Mouse (Mus musculus) midbrain, embryonic 10.5 days (tissue): ENCODE measurements around the gene Plk4. TPM values are rescaled to one million over a fixed set of nuclear protein-coding genes. Genes with fewer than 3 reads are reported as not detected.
"Not testable (repeated sequence)": the region's sequence is repeated elsewhere in the genome, so short reads cannot be mapped to it uniquely, and the experiment has no call there.

ENCODE experiments used
- DNase-seq: peaks from one replicate; pipeline ENCODE4 v3.0.0-alpha.2; 2017; ENCODE audit warnings: low spot score
- H3K27ac ChIP-seq: fragments of 300-500 bp; sonication (generic); replicated peaks from 2 replicates; pipeline ENCODE4 v1.5.1; 2016; ENCODE audit warnings: mild to moderate bottlenecking
- H3K27me3 ChIP-seq: fragments of 300-500 bp; sonication (generic); 2 replicates; pipeline ENCODE4 v1.6.1; 2016; ENCODE audit warnings: low read depth, mild to moderate bottlenecking; ENCODE audit not compliant: poor library complexity, severe bottlenecking
- H3K36me3 ChIP-seq: fragments of 300-500 bp; sonication (generic); 2 replicates; pipeline ENCODE4 v1.6.1; 2016; ENCODE audit warnings: mild to moderate bottlenecking, moderate library complexity
- H3K4me1 ChIP-seq: fragments of 300-500 bp; sonication (generic); 2 replicates; pipeline ENCODE4 v1.6.1; 2016
- H3K4me3 ChIP-seq: fragments of 300-500 bp; sonication (generic); 2 replicates; pipeline ENCODE4 v1.5.1; 2016; ENCODE audit warnings: mild to moderate bottlenecking, moderate library complexity
- H3K9me3 ChIP-seq: fragments of 300-500 bp; sonication (generic); replicated peaks from 2 replicates; pipeline ENCODE4 v1.6.1; 2016; ENCODE audit warnings: mild to moderate bottlenecking
- WGBS: fragments of 180-500 bp; shearing (Covaris S2); methylation state at CpG from one replicate; pipeline ENCODE4 v1.1.7; 2016; 5-methylcytosine and 5-hydroxymethylcytosine counted together
- polyA plus RNA-seq: library from polyadenylated mRNA; unstranded; fragments of >200 nt; fragmentation: Nextera tagmentation; extraction: Ambion mirVana; gene quantifications from 2 replicates; pipeline ENCODE4 v1.2.1, GENCODE M21; 2016

Gene Plk4
- 77.4 and 83.2 TPM in 2 replicates for polyA plus RNA-seq

DNA sequence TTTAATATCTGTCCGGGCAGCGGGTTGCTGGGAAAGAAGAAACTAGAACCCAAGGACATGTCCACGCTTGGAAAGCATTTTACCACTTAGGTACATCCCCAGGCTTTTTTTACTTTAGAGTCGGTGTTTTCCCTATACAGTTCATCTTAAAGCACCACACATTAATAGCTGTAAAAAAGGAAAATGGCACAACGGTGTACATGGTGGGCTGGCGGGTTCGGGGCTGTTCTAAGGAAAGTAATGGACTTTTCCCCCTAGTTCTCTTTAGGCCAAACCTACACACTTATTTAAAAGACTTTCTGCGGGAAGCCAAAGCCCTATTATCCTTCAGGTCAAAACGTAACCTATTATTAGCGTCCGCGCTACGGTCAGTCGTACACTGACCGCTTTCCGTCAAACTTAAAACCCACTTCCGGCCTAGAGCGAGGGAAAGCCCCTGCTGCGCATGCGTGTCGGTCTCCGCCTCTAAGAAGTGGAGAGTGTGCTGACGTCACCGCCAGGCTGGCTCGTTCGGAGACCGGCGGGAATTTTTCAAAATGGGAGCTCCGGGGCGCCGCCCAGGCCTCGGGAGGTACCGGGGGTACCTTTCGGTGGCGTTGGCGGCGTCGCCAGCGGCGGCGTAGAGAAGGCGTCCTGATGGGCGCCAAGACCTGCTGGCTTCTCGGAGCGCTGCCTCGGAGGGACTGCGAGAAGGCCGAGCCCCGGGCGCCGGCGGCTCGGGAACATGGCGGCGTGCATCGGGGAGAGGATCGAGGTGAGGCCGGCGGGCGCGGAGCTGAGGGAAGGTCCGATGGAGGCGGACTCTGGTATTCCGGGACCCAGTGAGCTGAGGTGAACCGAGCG lies at the start of gene Plk4:
Plk4 (plus strand) TSS at position 490 of the 843 bp plus-strand sequence.
- Histone ChIP-seq H3K4me3 (peak within 1 kb of the TSS; percentile 99), H3K27ac (peak within 1 kb of the TSS; percentile 96), H3K4me1 (peaks cover 18% of the 10 kb centered on the region), H3K9me3 (no peaks in the 10 kb centered on the region), H3K36me3 (peaks cover 41% of the 10 kb centered on the region), H3K27me3 (no peaks in the 10 kb centered on the region)
- peak; percentile 97 for DNase-seq
- WGBS: 2% methylated on average over 66 of the region's 66 CpGs

DNA sequence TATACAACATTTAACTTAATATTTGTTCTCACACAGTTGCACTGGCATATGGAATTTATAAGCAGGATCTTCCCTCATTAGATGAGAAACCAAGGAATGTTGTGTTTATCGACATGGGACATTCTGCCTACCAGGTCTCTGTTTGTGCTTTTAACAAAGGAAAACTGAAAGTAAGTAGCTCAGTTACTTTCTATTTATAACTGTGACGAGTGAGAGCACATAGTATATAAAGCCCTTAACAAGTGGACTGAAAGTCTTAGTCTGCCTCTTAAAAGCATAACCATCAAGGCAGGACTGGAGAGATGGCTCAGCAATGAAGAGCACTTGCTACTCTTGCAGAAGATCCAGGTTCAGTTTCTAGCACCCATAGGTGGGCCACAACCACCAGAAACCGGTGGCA lies 39.1 kb upstream of the Plk4 start:
- Histone ChIP-seq H3K4me3 (no peak overlapping the region), H3K27me3 (no peaks in the 10 kb centered on the region), H3K9me3 (no peaks in the 10 kb centered on the region), H3K4me1 (no peaks in the 10 kb centered on the region), H3K27ac (no peak overlapping the region), H3K36me3 (peaks cover 74% of the 10 kb centered on the region)
- WGBS: 89% methylated on average over 3 of the region's 3 CpGs
- DNase-seq: no peak

DNA sequence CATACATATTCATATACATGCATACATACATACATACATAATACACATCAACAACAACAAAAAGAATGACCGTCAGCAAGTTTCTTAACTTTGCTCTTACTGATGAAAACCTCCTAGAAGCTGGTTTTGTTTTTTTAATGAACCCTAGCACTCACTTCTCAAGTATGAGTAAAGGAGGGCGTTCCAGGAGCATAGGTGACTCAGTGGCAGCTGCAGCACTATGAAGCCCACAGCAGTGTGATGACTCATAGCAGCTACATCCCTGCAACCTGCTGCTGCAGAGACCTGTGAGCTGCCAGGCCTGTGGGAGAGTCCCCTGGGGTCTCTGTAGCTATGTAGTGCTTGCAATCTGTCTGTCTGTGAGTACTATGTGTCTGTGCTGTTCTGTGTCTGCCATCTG lies 38.5 kb upstream of the Plk4 start:
- Histone ChIP-seq H3K36me3 (peaks cover 76% of the 10 kb centered on the region), H3K27me3 (no peaks in the 10 kb centered on the region), H3K4me1 (no peaks in the 10 kb centered on the region), H3K4me3 (no peak overlapping the region), H3K9me3 (no peaks in the 10 kb centered on the region), H3K27ac (no peak overlapping the region)
- DNase-seq: no peak
- 95% methylated on average over 2 of the region's 2 CpGs for WGBS

DNA sequence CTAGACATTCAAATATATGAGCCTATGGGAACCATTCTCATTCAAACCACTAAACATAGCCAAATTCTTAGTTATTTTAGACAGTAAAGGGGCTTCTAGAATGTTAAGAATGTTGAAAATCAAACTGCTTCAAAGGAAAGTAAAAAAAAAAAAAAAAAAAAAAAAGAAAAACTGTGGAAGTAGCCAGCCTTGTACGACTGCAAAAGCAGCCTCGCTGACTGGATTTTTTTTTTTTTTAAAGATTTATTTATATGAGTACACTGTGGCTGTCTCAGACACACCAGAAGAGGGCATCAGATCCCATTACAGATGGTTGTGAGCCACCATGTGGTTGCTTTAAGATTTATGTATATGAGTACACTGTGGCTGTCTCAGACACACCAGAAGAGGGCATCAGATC lies 6.0 kb upstream of the Plk4 start:
- Histone ChIP-seq H3K36me3 (peaks cover 24% of the 10 kb centered on the region), H3K4me3 (no peak overlapping the region), H3K27ac (no peak overlapping the region), H3K27me3 (no peaks in the 10 kb centered on the region), H3K9me3 (no peaks in the 10 kb centered on the region), H3K4me1 (no peaks in the 10 kb centered on the region)
- DNase-seq: no peak
- WGBS: 93% methylated on average over 2 of the region's 2 CpGs

DNA sequence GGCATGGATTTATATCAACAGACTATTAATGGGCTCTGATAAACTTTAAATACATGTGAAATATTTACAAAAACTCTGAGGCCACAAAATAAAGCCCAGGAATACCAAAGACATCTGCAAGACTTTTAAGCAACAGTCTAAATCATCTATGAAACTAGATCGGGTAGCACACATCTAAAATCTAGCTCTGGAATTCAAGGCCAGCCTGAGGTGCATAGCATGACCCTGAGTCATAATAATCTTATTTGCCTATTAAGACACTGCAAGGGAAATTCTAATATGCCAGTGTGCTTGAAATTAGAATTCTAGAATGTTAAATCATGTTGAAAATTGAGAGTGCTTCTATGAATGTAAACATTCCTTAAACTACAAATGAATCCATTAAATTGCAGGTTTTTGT lies 1.8 kb upstream of the Plk4 start:
- no peaks in the 10 kb centered on the region for H3K9me3 ChIP-seq
- H3K27me3 ChIP-seq: no peaks in the 10 kb centered on the region
- WGBS: 87% methylated on average over 1 of the region's 1 CpGs
- peaks cover 24% of the 10 kb centered on the region for H3K36me3 ChIP-seq
- DNase-seq: no peak
- H3K27ac ChIP-seq: no peak overlapping the region
- peaks cover 18% of the 10 kb centered on the region for H3K4me1 ChIP-seq
- H3K4me3 ChIP-seq: no peak overlapping the region

DNA sequence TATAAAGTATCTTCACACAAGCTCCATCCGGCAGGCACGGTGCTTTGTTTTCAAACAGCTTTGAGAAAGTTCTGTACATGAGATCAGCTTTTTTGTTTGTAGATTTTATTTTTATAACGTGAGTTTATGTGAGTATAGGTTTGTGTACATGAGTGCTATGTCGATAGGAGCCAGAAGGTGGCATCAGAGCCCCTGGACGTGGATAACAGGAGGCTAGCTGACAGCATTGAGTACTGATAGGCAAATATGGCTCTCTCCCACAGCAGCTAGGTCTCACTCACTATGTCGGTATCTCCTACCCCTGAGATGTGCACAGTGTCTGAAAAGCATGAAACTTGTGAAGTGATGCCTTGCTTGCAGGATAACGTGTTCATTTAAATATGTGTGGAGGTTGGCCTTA lies 1.3 kb upstream of the Plk4 start:
- H3K9me3 ChIP-seq: no peaks in the 10 kb centered on the region
- peaks cover 18% of the 10 kb centered on the region for H3K4me1 ChIP-seq
- no peaks in the 10 kb centered on the region for H3K27me3 ChIP-seq
- WGBS: 37% methylated on average over 7 of the region's 7 CpGs
- peaks cover 29% of the 10 kb centered on the region for H3K36me3 ChIP-seq
- H3K27ac ChIP-seq: no peak overlapping the region
- H3K4me3 ChIP-seq: no peak overlapping the region
- DNase-seq: peak; percentile 34

DNA sequence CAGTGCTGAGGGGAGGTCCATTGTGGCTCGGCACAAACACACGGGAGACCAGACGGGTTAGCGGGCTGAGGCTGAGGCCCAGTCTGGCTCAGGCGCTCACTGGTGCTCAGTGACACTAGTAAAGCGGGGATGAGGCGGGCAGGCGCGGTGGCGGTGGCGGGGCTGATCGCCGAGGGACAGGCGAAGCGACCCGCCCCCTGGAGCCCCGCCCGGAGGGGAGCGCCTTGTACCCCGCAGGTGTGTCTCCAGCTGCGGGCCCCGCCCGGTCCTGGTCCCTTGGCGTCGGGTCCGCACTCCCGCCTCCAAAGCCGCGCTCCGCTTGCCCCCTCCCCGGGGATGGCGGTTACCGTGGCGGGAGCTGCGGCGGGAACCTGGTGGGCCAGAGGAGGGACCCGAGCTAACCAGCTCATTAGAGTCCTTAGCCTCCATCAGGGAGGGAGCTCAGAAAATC lies 579 bp downstream of the Plk4 start:
- WGBS: under 1% methylated on average over 33 of the region's 37 CpGs
- DNase-seq: no peak
- Histone ChIP-seq H3K36me3 (peaks cover 44% of the 10 kb centered on the region), H3K4me1 (peaks cover 18% of the 10 kb centered on the region), H3K27me3 (no peaks in the 10 kb centered on the region), H3K27ac (peak overlapping the region; percentile 96), H3K9me3 (no peaks in the 10 kb centered on the region), H3K4me3 (peak overlapping the region; percentile 99)

DNA sequence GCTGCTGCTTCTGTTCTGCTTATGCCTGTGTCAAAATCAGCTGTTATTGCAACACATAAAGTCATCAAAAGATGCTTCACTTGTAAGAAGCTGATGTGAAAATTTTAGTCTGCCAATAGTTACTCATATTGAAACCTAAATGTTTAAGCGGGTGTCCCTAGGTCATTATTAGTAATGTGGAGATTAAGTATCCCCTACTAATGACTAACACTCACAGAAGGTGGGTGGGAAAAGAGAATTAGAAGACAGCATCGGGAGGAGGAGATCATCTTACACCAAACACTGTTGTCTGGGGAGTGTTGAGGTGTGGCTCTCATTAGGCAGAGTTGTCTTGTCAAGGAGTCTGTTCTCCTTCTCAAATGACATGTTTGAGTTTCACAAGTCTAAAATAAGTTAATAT lies 7.1 kb downstream of the Plk4 start:
- Histone ChIP-seq H3K27me3 (no peaks in the 10 kb centered on the region), H3K27ac (no peak overlapping the region), H3K4me1 (peaks cover 2% of the 10 kb centered on the region), H3K9me3 (no peaks in the 10 kb centered on the region), H3K4me3 (no peak overlapping the region), H3K36me3 (peaks cover 97% of the 10 kb centered on the region)
- 81% methylated on average over 2 of the region's 2 CpGs for WGBS
- DNase-seq: no peak

DNA sequence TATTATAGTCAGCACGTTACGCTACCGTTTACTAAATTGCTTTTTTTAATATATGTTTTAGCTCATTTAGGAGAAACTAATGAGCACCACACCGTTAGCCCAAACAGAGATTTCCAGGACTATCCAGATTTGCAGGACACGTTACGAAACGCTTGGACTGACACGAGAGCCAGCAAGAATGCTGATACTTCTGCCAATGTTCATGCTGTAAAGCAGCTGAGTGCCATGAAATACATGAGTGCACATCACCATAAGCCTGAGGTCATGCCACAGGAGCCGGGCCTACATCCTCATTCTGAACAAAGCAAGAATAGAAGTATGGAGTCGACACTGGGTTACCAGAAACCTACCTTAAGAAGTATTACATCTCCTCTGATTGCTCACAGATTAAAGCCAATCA lies 8.9 kb downstream of the Plk4 start:
- Histone ChIP-seq H3K36me3 (peaks cover 97% of the 10 kb centered on the region), H3K4me3 (no peak overlapping the region), H3K4me1 (no peaks in the 10 kb centered on the region), H3K27me3 (no peaks in the 10 kb centered on the region), H3K9me3 (no peaks in the 10 kb centered on the region), H3K27ac (no peak overlapping the region)
- 95% methylated on average over 10 of the region's 10 CpGs for WGBS
- no peak for DNase-seq

DNA sequence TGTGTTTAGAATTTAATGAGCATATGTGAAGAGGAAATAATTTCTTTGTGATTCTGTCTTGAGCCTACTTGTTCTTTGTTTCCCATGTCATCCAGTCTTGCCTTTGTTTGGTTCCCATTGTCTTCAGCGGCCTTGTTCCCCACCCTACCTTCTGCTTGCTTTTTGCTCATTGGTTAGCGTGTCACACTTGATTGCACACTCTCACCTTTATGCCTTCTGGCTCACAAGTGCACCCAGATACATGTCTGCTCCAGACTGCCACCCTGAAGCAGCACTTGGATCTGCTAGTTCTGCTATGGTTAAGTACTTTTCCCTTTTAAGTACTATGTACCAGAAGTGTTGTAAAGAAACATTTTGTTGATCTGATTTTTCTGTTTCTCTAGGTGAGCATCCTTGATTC lies 10.1 kb downstream of the Plk4 start:
- Histone ChIP-seq H3K27ac (no peak overlapping the region), H3K27me3 (no peaks in the 10 kb centered on the region), H3K9me3 (no peaks in the 10 kb centered on the region), H3K4me3 (no peak overlapping the region), H3K36me3 (peaks cover 98% of the 10 kb centered on the region), H3K4me1 (no peaks in the 10 kb centered on the region)
- DNase-seq: no peak
- WGBS: 71% methylated on average over 2 of the region's 2 CpGs

DNA sequence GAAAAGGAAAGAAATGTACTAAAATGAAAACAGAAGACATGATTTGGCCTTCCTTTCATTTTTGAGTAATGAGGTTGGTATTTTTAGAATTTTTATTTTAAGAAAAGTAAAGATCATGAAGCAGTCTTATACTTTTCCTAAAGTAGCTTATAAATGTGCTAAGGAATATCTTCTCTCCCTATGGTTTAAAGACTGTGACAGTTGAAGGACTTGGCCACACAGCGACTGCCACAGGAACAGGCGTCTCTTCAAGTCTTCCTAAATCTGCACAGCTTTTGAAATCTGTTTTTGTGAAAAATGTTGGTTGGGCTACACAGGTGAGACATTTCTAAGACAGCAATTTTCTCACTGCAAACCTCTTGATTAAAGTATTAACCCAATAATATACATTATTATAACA lies 13.5 kb downstream of the Plk4 start:
- H3K27ac ChIP-seq: no peak overlapping the region
- peaks cover 99% of the 10 kb centered on the region for H3K36me3 ChIP-seq
- WGBS: 91% methylated on average over 2 of the region's 2 CpGs
- DNase-seq: no peak
- no peak overlapping the region for H3K4me3 ChIP-seq
- no peaks in the 10 kb centered on the region for H3K27me3 ChIP-seq
- no peaks in the 10 kb centered on the region for H3K9me3 ChIP-seq
- H3K4me1 ChIP-seq: no peaks in the 10 kb centered on the region

DNA sequence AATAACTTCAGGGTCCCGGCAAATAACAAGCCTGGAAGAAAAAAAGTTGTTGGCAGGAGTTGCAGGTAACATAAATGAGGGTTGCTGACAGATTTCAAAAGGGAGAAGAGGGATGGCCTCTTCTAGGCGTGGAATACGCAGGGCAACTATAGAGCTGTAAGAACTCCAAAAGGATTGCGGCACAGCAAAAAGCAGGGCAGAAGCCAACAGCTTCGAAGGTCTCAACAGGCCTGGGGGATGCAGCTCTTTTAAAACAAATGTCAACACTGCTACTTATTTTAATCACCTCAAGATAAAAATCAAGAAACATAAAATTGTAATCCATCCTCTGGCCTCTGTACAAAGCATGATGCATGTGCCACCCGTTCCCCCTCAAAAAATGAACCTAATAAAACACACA lies 45.7 kb downstream of the Plk4 start:
- not testable (repeated sequence) for H3K4me1 ChIP-seq, H3K9me3 ChIP-seq, H3K36me3 ChIP-seq, H3K27me3 ChIP-seq, DNase-seq
- Histone ChIP-seq H3K4me3 (peak overlapping the region; percentile 59), H3K27ac (peak overlapping the region; percentile 83; the same call in 1 of the 2 replicates)
- 90% methylated on average over 6 of the region's 6 CpGs for WGBS

DNA sequence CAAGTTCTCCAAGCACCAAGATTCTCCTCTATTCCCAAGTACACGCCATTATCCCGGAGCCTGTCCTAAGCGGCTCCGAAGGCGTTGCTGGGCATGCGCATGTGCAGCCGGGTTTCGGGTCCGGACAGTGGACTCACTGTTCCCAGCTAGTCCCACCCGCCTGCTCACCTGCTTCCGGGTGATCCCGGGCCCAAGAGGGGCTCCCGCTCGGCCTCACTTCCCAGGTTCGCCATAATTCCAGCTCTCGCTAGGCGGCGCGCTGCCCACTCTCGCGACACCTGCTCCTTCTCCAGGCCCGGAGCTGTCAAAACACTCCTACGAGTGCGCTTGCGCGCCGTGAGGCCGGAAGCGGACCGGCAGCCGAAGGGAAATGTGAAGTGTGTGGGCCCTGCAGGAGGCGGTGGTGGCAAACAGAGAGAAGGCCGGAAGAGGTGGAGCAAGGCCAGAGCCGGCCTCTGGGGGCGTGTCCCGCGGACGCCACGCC lies 46.7 kb downstream of the Plk4 start, which contains the start of gene Mfsd8:
Mfsd8 (minus strand) TSS at position 414 of the 484 bp plus-strand sequence.
- under 1% methylated on average over 39 of the region's 39 CpGs for WGBS
- not testable (repeated sequence) for H3K27me3 ChIP-seq, H3K9me3 ChIP-seq, H3K4me1 ChIP-seq, H3K36me3 ChIP-seq
- Histone ChIP-seq H3K4me3 (peak within 1 kb of the TSS; percentile 59), H3K27ac (peak within 1 kb of the TSS; percentile 83)
- DNase-seq: peak; percentile 98

DNA sequence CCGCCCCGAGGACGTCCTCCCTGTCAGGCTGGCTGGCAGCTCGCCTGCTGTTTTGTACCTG lies 47.0 kb downstream of the Plk4 start, which contains the start of gene Abhd18:
Abhd18 (plus strand) TSS at position 14 of the 61 bp plus-strand sequence.
- H3K9me3 ChIP-seq, DNase-seq, H3K36me3 ChIP-seq, H3K4me1 ChIP-seq, H3K27me3 ChIP-seq: not testable (repeated sequence)
- Histone ChIP-seq H3K4me3 (peak within 1 kb of the TSS; percentile 59), H3K27ac (peak within 1 kb of the TSS; percentile 83)
- WGBS: 0% methylated on average over 3 of the region's 4 CpGs
